Mouse (Mus musculus): ENCODE measurements around the gene Tnfrsf19.

GRCm38 (mm10) chr14:61014544-61014943 lies 31.7 kb downstream of the Tnfrsf19 start:
- TF ChIP-seq POLR2A (IDR thresholded peaks at IDR 0.05; ENCODE audit: borderline replicate concordance, extremely low read depth, insufficient read depth, insufficient read length, poor library complexity, severe bottlenecking) (no peak), CTCF (IDR thresholded peaks at IDR 0.05; ENCODE audit: borderline replicate concordance, extremely low read depth, insufficient read depth, insufficient read length) (no peak)
